Mouse (Mus musculus) limb, embryonic 13.5 days (tissue): ENCODE measurements at regions not wholly inside any gene's neighbourhood (a gene's known extent, or its start where the extent isn't known, plus 50 kb on each side); places are given as distances from the start of the nearest gene placed in this dataset.
A peak's percentile ranks its signal among the peaks of the same experiment; 100 is the strongest.

Experiments
- ATAC-seq: fragments of 200-750 bp; cut with Nextera tagmentation; 2 replicates; pipeline ENCODE4 v1.8.0; 2017; ENCODE audit warnings: low read depth, moderate number of reproducible peaks, moderate TSS enrichment; ENCODE audit not compliant: low FRiP score
- H3K27ac ChIP-seq: fragments of 300-500 bp; sonication (generic); 2 replicates; pipeline ENCODE4 v1.5.1; 2015; ENCODE audit warnings: inconsistent platforms, mild to moderate bottlenecking, moderate library complexity
- H3K27me3 ChIP-seq: fragments of 300-500 bp; sonication (generic); 2 replicates; pipeline ENCODE4 v1.6.1; 2015; ENCODE audit warnings: mild to moderate bottlenecking, inconsistent platforms
- H3K36me3 ChIP-seq: fragments of 300-500 bp; sonication (generic); 2 replicates; pipeline ENCODE4 v1.6.1; 2015; ENCODE audit warnings: inconsistent platforms, mild to moderate bottlenecking, moderate library complexity
- H3K4me1 ChIP-seq: fragments of 300-500 bp; sonication (generic); 2 replicates; pipeline ENCODE4 v1.6.1; 2015; ENCODE audit warnings: inconsistent platforms
- H3K4me2 ChIP-seq: fragments of 300-500 bp; sonication (generic); replicated peaks from 2 replicates; pipeline ENCODE4 v1.6.1; 2015; ENCODE audit warnings: inconsistent platforms, mild to moderate bottlenecking, moderate library complexity
- H3K4me3 ChIP-seq: fragments of 300-500 bp; sonication (generic); 2 replicates; pipeline ENCODE4 v1.5.1; 2015; ENCODE audit warnings: moderate library complexity, mild to moderate bottlenecking, inconsistent platforms
- H3K9ac ChIP-seq: fragments of 300-500 bp; sonication (generic); 2 replicates; pipeline ENCODE4 v1.6.1; 2015; ENCODE audit warnings: mild to moderate bottlenecking, inconsistent platforms
- H3K9me3 ChIP-seq: fragments of 300-500 bp; sonication (generic); 2 replicates; pipeline ENCODE4 v1.6.1; 2016; ENCODE audit warnings: inconsistent platforms
- WGBS: fragments of 180-500 bp; shearing (Covaris S2); methylation state at CpG from one replicate; pipeline ENCODE4 v1.1.7; 2015; 5-methylcytosine and 5-hydroxymethylcytosine counted together

- no peak overlapping the region for H3K9ac ChIP-seq
- no peaks in the 10 kb centered on the region for H3K36me3 ChIP-seq
- no peaks in the 10 kb centered on the region for H3K9me3 ChIP-seq
- 82% methylated on average over 3 of the region's 3 CpGs for WGBS
- no peak overlapping the region for H3K4me2 ChIP-seq
- no peak overlapping the region for H3K27ac ChIP-seq
- H3K4me1 ChIP-seq = peaks cover 2% of the 10 kb centered on the region
- H3K4me3 ChIP-seq = no peak overlapping the region
- ATAC-seq = no peak
- H3K27me3 ChIP-seq = no peaks in the 10 kb centered on the region
Observed at GRCm38 (mm10) chr16:20810322-20810721, 76.0 kb upstream of the Thpo start.

DNA sequence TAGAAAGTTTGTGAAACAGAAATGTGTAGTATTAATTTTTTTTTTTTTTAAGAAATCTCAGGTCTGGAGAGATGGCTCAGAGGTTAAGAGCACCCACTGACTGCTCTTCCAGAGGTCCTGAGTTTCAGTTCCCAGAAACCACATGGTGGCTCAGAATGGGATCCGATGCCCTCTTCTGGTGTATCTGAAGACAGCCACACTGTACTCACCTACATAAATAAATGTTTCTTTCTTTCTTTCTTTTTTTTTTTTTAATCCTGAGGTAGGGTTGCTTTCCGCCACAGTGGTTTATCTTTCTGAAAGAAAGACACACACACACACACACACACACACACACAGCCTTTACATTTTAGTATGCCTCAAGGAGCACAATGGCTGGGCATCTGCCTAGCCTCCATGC is 74.0 kb upstream of the Thpo start:
- no peak overlapping the region for H3K4me2 ChIP-seq
- no peaks in the 10 kb centered on the region for H3K9me3 ChIP-seq
- no peak overlapping the region for H3K9ac ChIP-seq
- no peaks in the 10 kb centered on the region for H3K27me3 ChIP-seq
- WGBS = 90% methylated on average over 2 of the region's 2 CpGs
- H3K4me1 ChIP-seq = peaks cover 17% of the 10 kb centered on the region
- ATAC-seq = no peak
- H3K4me3 ChIP-seq = no peak overlapping the region
- no peaks in the 10 kb centered on the region for H3K36me3 ChIP-seq
- H3K27ac ChIP-seq = no peak overlapping the region

- Histone ChIP-seq H3K9ac (no peak overlapping the region), H3K27ac (no peak overlapping the region), H3K36me3 (no peaks in the 10 kb centered on the region), H3K4me1 (peaks cover 31% of the 10 kb centered on the region), H3K4me3 (no peak overlapping the region), H3K27me3 (no peaks in the 10 kb centered on the region), H3K9me3 (no peaks in the 10 kb centered on the region), H3K4me2 (no peak overlapping the region)
- no peak for ATAC-seq
- 87% methylated on average over 7 of the region's 7 CpGs for WGBS
Observed at GRCm38 (mm10) chr16:20806739-20807138, 72.4 kb upstream of the Thpo start.

- Histone ChIP-seq H3K9me3 (no peaks in the 10 kb centered on the region), H3K27ac (no peak overlapping the region), H3K4me3 (no peak overlapping the region), H3K36me3 (no peaks in the 10 kb centered on the region), H3K9ac (no peak overlapping the region), H3K27me3 (no peaks in the 10 kb centered on the region), H3K4me2 (no peak overlapping the region), H3K4me1 (peaks cover 31% of the 10 kb centered on the region)
- ATAC-seq = no peak
- 87% methylated on average over 6 of the region's 6 CpGs for WGBS
Observed at GRCm38 (mm10) chr16:20805793-20806192, 71.5 kb upstream of the Thpo start.

DNA sequence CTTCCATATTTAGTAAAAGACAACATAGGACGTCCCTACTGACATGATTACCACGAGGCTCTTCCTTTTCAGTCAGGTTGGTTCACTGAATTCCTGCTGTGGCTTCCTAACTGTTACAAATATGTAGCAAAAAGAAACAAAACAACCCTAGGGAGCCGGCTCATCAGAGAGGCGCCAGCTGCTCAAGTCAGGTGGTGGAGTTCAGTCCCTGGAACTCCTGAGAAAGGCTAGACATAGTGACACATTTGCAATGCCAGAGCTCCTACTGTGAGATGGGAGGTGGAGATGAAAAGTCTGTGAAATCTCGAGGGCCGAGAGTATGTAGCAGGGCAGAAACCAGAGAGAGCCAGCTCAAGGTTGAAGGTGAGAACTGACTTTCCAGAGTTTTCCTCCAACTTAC is 70.8 kb upstream of the Thpo start:
- peak overlapping the region; percentile 62 for H3K4me2 ChIP-seq
- peak overlapping the region; percentile 15; the same call in 1 of the 2 replicates for H3K27ac ChIP-seq
- no peaks in the 10 kb centered on the region for H3K9me3 ChIP-seq
- 19% methylated on average over 6 of the region's 6 CpGs for WGBS
- H3K27me3 ChIP-seq = no peaks in the 10 kb centered on the region
- H3K36me3 ChIP-seq = no peaks in the 10 kb centered on the region
- no peak overlapping the region; the same call in 1 of the 2 replicates for H3K9ac ChIP-seq
- peak overlapping the region; percentile 38 for H3K4me3 ChIP-seq
- H3K4me1 ChIP-seq = peaks cover 31% of the 10 kb centered on the region
- 0 out of 2 replicates have a peak, but pooled peaks have one; percentile 30 for ATAC-seq

DNA sequence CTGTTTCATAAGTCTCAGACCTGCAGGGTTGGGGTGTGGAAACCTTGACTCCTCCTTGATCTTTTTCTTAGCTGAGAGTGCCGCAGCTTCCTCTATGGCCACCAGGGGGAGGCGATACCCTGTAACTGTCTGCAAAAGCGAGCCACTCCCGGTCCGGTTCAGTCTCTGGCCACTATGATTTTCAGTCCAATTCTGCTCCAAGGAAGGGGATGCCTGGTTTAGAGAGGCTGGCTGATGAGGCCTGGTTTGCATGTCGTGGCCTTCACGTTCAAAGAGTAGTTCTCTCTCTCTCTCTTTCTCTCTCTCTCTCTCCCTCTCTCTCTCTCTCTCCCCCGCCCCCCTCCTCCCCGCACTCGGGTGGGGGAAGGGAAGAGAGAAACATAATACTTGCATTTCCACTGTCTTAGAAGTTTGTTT is 70.3 kb upstream of the Thpo start:
- Histone ChIP-seq H3K9ac (peak overlapping the region; percentile 48; the same call in 1 of the 2 replicates), H3K27me3 (no peaks in the 10 kb centered on the region), H3K9me3 (no peaks in the 10 kb centered on the region), H3K27ac (peak overlapping the region; percentile 15; the same call in 1 of the 2 replicates), H3K4me1 (peaks cover 31% of the 10 kb centered on the region), H3K4me2 (peak overlapping the region; percentile 62), H3K36me3 (no peaks in the 10 kb centered on the region), H3K4me3 (peak overlapping the region; percentile 38)
- peak; percentile 75 for ATAC-seq
- WGBS = 0% methylated on average over 8 of the region's 10 CpGs

GRCm38 (mm10) chr16:20803278-20803930 is 69.1 kb upstream of the Thpo start:
- Histone ChIP-seq H3K9ac (no peak overlapping the region), H3K27ac (no peak overlapping the region; the same call in 1 of the 2 replicates), H3K4me3 (no peak overlapping the region), H3K36me3 (no peaks in the 10 kb centered on the region), H3K9me3 (no peaks in the 10 kb centered on the region), H3K27me3 (no peaks in the 10 kb centered on the region), H3K4me2 (no peak overlapping the region), H3K4me1 (peaks cover 31% of the 10 kb centered on the region)
- peak; percentile 14; the same call in 1 of the 2 replicates for ATAC-seq
- WGBS = 49% methylated on average over 7 of the region's 7 CpGs

DNA sequence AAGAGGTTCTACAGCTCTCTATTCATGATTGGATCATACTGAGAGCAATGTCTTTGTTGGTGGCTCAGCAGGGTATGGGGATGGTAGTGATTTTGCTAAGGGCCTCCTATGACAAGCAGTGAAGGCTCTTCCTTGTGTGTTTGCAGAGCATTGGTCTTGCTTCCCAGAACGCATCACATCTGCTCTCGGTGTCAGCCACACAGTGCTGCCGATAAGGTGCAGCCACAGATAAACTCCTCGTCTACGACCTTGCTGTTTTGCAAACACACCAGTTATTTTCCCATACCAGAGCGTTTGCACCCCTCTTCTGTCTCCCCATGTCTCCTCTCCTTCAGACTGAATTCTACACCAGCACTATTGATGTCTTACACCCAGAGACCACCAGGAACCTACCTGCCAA is 68.4 kb upstream of the Thpo start:
- H3K4me2 ChIP-seq = no peak overlapping the region
- H3K27me3 ChIP-seq = no peaks in the 10 kb centered on the region
- no peak overlapping the region for H3K4me3 ChIP-seq
- no peak overlapping the region; the same call in 1 of the 2 replicates for H3K9ac ChIP-seq
- 78% methylated on average over 6 of the region's 6 CpGs for WGBS
- H3K9me3 ChIP-seq = no peaks in the 10 kb centered on the region
- H3K27ac ChIP-seq = no peak overlapping the region; the same call in 1 of the 2 replicates
- H3K4me1 ChIP-seq = peaks cover 31% of the 10 kb centered on the region
- no peaks in the 10 kb centered on the region for H3K36me3 ChIP-seq
- ATAC-seq = no peak

DNA sequence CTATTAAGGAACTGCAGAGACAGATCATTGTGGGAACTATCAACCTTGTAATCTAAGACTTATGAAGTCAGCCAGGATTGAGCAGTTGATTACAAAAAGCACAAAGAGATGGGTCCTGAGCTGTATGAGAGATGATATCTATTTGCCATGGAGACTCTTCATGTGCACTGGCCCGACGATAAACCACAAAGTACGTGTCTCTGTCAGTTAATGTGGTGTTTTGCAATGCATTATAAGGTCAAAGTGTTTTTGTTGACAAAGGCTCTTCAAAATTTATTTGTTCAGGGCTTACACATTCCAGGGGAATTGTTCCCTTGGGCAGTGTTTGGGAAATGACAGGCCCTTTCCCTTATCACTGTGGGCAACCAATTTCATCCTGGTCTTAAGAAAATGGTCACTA is 65.7 kb upstream of the Thpo start:
- no peaks in the 10 kb centered on the region for H3K27me3 ChIP-seq
- WGBS = 93% methylated on average over 3 of the region's 3 CpGs

GRCm38 (mm10) chr16:20798115-20798514 is 63.8 kb upstream of the Thpo start:
- 0 out of 2 replicates have a peak, but pooled peaks have one; percentile 19 for ATAC-seq
- no peaks in the 10 kb centered on the region for H3K27me3 ChIP-seq
- no peak overlapping the region for H3K4me3 ChIP-seq
- H3K27ac ChIP-seq = 0 out of 2 replicates have a peak overlapping the region, but pooled peaks have one; percentile 11
- 45% methylated on average over 4 of the region's 4 CpGs for WGBS
- H3K9me3 ChIP-seq = no peaks in the 10 kb centered on the region
- no peaks in the 10 kb centered on the region for H3K36me3 ChIP-seq
- H3K4me1 ChIP-seq = peaks cover 21% of the 10 kb centered on the region
- no peak overlapping the region for H3K4me2 ChIP-seq
- no peak overlapping the region for H3K9ac ChIP-seq

More for the DNA sequence above, 65.7 kb upstream of the Thpo start:
- no peak overlapping the region for H3K4me3 ChIP-seq
- H3K27ac ChIP-seq = no peak overlapping the region
- no peak overlapping the region for H3K4me2 ChIP-seq
- peaks cover 27% of the 10 kb centered on the region for H3K4me1 ChIP-seq
- no peaks in the 10 kb centered on the region for H3K36me3 ChIP-seq
- H3K9me3 ChIP-seq = no peaks in the 10 kb centered on the region
- ATAC-seq = no peak
- no peak overlapping the region for H3K9ac ChIP-seq

- H3K9ac ChIP-seq = no peak overlapping the region
- no peaks in the 10 kb centered on the region for H3K27me3 ChIP-seq
- no peak for ATAC-seq
- 66% methylated on average over 1 of the region's 1 CpGs for WGBS
- H3K27ac ChIP-seq = no peak overlapping the region
- H3K9me3 ChIP-seq = no peaks in the 10 kb centered on the region
- 0 out of 2 replicates have a peak, but pooled peaks cover 8% of the 10 kb centered on the region for H3K4me1 ChIP-seq
- H3K4me2 ChIP-seq = no peak overlapping the region
- no peaks in the 10 kb centered on the region for H3K36me3 ChIP-seq
- H3K4me3 ChIP-seq = no peak overlapping the region
Observed at GRCm38 (mm10) chr16:20794721-20795120, 60.4 kb upstream of the Thpo start.
